Mouse (Mus musculus) gastrocnemius, adult 2 months (tissue): ENCODE data around the gene Pla2g16. TPM values are rescaled to one million over a fixed set of nuclear protein-coding genes. Genes with fewer than 3 reads are reported as not detected.

Source experiments
- DNase-seq: peaks from one replicate; pipeline ENCODE4 v3.0.0; 2022
- H3K27ac ChIP-seq: fragments of 200-600 bp; 2 replicates; pipeline ENCODE4 v1.8.1; 2022; ENCODE audit warnings: mild to moderate bottlenecking
- H3K4me3 ChIP-seq: fragments of 200-600 bp; 2 replicates; pipeline ENCODE4 v1.8.1; 2022; ENCODE audit warnings: mild to moderate bottlenecking, moderate library complexity
- CTCF ChIP-seq: fragments of 200-600 bp; IDR thresholded peaks from 2 replicates; pipeline ENCODE4 v1.8.1; 2022; ENCODE audit warnings: antibody characterized with exemption, mild to moderate bottlenecking, moderate library complexity
- intact Hi-C: fragments of 180-260 bp; cut with DNase I; formaldehyde crosslinking; loops from one replicate; pipeline ENCODE4 v1.15.1; 2025
- total RNA-seq, 2 experiments: library from RNA; stranded (reverse); gene quantifications; 2 replicates each; pipeline ENCODE4 v1.2.3; 2021

Gene Pla2g16
- total RNA-seq, 2 experiments from 2014 or later, result 94.3 to 127 TPM

DNA sequence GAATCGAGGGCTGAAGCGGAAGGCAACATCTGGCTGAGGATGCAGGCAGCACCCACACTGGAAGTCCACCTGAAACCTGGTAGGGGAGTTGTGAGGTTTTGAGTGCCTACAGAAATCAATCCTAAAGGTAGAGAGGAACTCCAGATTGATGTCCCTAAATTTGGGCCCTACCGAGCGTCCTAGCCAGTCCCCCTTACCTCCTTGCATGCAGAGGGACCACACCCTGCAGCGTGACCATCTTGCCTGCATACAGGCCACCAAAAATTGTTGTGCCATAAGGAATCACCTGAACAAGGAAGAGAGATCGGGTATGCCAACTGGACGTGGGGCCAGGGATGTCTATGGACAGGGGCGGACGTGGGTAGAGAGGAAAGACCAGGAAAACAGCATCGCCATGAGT lies 46.8 kb downstream of the Pla2g16 start:
- no peak for TF ChIP-seq CTCF
- H3K4me3 ChIP-seq, result no peak overlapping the region
- H3K27ac ChIP-seq, result no peak overlapping the region
- intact Hi-C loops, result no loop called here
- no peak for DNase-seq

DNA sequence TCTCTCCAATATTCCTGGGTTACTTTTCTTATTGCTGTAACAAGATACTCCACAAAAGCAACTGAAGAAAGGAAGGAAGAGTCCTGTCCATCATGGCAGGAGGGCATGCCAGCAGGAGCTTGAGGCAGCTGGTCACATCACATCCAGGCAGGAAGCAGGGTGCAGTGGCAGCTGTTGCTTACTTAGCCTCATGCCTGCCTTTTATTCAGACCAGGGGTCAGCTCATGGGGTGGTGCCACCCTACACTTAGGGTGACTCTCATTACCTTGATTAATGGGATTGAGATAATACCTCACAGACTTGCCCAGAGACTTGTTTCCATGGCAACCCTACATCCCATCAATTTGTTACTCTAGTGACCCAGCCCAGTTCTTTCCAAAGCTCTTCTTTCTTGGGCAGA lies 47.8 kb downstream of the Pla2g16 start:
- intact Hi-C loops, result no loop called here
- no peak for DNase-seq
- TF ChIP-seq CTCF, result no peak
- Histone ChIP-seq H3K4me3 (no peak overlapping the region), H3K27ac (no peak overlapping the region)

DNA sequence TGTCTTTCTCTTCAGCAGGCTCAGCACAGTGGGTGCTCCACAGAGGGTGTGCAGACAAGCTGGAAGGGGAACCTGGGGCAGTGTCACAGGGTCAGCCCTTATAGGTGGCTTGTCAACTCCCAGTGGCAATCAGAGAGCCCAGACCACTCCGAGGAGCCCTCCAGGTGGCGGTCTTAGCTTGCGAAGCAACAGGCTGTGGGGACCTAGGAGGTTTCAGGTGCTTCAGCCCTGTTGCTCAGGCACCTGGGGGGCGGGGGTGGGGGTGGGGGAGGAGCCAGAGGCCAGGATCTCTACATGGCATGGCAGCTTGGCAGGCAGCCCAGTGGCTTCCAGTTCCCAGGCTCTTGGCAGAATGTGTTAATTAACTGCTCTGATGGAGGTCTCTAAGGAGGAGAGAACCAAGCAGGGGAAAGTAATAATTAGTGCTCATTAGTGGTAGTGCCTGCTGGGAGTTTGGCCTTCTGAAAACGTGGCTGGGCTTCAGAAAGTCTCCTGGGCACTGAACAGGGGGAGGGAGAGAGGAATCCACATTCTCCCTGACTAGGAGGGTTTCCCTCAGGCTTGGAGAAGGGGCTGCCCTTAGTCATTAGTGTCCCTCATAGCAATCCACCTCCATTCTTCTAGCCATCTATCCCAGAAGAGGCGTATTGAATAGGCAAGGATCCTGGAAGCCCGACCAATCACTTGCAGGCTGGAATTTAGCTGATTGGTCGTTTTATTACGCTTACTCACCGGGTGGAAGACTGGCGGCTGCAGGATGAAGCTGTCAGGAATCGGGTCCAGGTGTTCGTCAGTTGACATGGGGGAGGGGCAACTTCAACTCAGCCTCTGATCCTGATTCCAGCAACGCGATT lies 48.9 kb downstream of the Pla2g16 start:
- intact Hi-C loops, result no loop called here
- no peak for DNase-seq
- Histone ChIP-seq H3K27ac (no peak overlapping the region), H3K4me3 (peak overlapping the region; percentile 54)
- no peak for TF ChIP-seq CTCF

DNA sequence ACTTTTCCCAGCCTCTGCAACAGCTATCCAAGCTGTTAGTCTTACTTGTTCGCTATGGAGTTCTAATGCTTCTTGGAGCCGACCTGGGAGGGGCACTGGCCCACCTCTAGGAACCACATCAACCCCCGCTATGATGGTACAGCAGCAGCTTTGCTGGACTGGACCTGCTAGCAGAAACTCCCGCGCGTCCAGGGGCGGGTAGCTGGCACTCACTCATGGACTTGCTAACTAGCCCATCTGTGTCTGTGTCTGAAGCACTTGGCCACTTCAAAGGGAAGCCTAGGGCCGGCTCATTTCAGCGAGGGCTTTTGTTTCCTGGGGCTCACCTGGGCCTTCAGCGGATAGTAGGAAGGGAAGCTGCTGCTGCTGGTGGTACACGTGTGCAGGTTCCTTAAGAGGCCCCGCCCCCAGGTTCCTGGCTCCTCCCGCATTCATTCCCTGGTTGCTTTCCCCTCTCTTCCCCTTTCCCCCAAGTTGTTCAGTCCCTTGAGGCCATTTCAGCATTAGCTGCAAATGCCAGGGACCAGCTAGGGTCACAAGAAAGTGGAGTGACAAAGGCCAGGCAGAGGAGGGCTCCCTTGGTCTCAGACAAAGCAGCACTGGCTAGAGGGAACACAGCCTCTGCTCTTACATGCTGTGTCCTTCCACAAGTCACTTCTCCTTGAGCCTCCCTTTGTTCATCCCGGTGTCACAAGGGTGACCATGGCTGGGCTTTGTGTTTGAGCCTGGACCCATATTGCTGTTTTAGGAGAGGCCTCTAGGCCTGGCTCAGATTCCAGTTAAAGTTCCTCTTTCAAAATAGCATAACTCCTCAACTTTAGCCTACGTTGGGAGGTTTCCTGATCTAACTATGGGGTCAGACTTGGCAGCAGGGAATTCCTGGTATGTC lies 49.8 kb downstream of the Pla2g16 start, which contains the start of gene Lgals12:
Lgals12 (minus strand) TSS at position 393 of the 889 bp plus-strand sequence.
- intact Hi-C loops, result no loop called here
- peak within 1 kb of the TSS; percentile 54 for H3K4me3 ChIP-seq
- DNase-seq, result no peak
- no peak for TF ChIP-seq CTCF
- H3K27ac ChIP-seq, result no peak within 1 kb of the TSS

DNA sequence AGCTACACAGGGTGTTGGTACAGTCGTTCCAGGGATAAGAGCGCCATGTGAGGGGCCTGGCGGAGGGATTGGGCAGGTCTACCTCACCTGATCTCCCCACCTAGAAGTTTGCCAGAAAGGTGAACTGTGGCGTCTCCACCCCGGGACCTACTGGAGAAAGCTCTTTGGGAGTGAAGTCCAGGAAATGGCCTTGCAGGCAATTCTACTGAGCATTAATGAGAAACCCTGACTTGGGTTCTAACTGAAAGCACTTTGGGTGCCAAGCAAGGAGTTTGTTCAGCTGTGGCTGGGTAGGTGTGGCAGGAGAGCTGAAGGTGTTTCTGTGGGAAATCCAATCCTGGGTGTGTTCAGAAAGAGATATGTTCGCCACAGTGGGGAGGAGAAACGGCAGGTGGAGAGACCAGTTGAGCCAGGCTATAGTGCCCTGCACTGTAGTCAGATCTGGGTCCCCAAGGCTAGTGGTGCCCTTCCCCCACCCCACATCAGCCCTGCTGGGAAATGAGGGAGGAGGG lies 50.5 kb downstream of the Pla2g16 start:
- TF ChIP-seq CTCF, result no peak
- Histone ChIP-seq H3K27ac (no peak overlapping the region), H3K4me3 (no peak overlapping the region)
- intact Hi-C loops, result no loop called here
- no peak for DNase-seq

DNA sequence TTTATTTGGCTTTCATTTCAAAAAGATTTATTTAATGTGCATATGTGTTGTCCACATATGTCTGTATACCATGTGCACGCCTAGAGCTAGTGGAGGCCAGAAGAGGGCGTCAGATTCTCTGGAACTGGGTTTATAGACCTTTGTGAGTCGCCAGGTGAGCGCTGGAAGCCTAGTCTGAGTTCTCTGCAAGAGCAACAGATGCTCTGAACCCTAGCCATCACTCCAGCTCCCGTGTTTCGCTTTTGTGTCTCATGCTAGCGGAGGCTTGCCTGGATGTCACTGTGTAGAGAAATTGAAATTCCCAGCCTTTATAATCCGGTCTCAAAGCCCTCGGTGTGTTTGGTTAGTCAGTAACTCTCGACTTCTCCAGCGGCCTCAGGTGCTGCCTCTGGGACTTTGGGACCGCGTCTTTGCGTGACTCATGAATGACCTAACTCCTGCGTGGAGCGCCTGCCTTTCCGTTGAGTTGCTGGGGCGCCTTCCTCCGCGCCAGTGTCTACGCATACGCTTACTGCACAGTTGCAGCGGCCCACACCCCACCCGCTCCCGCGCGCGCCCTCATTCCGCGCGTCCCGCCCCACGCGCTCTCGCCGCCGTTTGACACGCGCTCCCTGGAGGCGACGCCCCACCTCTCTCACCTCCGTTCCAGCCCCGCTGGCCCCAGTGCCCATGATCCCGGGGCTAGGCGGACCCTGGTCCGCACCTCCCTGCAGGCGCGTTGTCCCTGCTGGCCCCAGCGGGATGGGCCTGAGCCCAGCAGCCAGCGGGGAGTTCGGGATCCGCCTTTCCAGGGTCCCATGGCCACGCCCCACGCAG lies 54.9 kb downstream of the Pla2g16 start, which contains the start of gene Hrasls5:
Hrasls5 (plus strand) TSS at position 600 of the 816 bp plus-strand sequence.
- peak within 1 kb of the TSS; percentile 66 for H3K4me3 ChIP-seq
- H3K27ac ChIP-seq, result no peak within 1 kb of the TSS
- DNase-seq, result peak; percentile 29
- no peak for TF ChIP-seq CTCF
- intact Hi-C loops, result no loop called here

DNA sequence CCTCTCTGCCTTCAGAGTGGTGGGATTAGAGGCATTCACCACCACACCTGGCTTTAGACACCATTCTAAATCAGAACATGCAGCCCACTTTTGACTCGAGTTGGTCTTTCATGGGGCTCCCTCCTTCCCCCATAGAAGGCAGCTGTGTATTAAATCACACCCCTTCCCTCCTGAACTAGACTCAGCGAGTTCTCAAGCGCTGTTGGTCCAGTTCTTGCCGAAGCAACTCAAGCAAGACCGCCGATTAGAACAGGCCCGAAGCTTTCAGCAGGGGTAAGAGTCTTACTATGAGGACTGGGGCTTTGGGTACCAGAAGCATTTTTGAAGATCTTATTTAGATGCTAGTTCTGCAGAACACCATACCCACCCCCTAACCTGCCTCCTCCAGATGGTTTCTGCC lies 55.9 kb downstream of the Pla2g16 start:
- DNase-seq, result no peak
- no peak for TF ChIP-seq CTCF
- intact Hi-C loops, result no loop called here
- H3K4me3 ChIP-seq, result no peak overlapping the region
- no peak overlapping the region for H3K27ac ChIP-seq

DNA sequence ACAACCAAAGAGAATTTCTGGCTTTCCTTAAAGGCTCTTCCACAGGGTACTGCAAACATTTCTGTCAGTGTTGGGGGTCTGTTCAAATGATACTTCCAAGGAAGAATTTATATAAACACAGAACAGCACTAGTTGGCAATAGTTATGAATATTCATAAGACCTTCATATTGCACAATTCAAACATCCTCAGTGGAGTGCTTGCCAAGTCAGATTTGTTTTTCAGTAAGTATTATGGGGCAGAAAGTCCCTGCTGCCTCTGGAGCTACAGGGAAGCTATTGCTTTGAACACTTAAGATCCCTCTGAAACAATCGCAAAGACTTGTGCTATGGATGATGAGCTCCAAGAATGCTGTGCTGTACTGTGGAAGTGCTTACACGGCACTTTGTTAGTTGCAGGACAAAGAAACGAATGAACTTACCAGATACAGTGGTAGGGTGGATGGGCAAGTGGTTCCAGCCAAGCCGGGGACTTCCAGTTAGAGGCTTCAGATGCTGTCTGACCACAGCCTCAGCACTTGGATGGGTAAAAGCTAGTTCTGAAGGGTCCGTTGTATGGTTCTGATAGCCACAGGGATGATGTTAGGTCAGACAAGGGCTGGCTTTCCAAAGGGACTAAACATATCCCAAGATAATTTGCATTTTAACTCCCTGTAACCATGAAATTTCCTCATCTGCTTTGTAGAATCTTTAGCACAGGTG lies 59.1 kb downstream of the Pla2g16 start:
- no peak overlapping the region for H3K4me3 ChIP-seq
- intact Hi-C loops, result no loop called here
- H3K27ac ChIP-seq, result no peak overlapping the region
- no peak for DNase-seq
- TF ChIP-seq CTCF, result no peak

DNA sequence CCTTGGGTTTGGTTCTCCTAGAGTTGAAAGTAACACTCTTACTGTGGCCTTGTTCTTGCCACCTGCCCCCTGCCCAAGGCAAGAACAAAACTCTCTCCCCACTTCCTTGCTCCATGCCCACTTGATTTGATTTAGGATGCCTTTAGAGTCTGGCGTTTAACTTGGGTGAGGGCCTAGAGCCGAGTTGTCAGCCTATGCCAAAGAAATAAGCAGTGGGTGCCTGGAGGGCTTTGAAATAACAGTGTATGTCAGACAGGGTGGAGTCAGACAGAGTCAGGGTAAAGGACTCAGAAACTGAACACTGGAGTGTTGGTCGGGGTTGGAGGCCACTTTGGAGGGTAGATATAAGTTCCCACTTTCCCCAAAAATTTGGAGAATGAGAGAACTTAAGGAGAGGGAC lies 59.8 kb downstream of the Pla2g16 start:
- intact Hi-C loops, result loop anchor here (1.0 kb wide), 1 partner anchor 88 kb away; no protein-coding TSS in a partner anchor
- no peak for DNase-seq
- H3K4me3 ChIP-seq, result no peak overlapping the region
- H3K27ac ChIP-seq, result no peak overlapping the region
- no peak for TF ChIP-seq CTCF

DNA sequence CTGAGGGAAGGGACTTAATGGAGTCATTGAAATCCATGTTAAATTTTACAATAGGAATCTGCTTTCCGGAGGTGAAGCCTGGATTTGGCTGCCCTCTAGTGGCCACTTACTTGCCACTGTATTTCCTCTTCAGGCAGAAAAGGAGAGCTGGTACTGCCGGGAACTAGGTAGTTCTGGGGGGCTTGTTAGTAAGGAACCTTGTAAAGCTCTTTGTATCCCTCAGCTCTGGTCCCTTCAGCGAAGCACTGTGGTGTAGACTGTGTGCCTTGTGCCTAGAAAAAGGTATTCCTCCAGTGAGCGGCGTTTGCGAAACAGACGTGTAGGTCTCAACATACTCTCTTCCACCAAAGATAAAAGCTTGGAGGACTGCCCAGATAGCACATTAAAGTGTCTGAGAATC lies 60.4 kb downstream of the Pla2g16 start:
- H3K4me3 ChIP-seq, result no peak overlapping the region
- intact Hi-C loops, result loop anchor here (1.0 kb wide), 1 partner anchor 88 kb away; no protein-coding TSS in a partner anchor
- peak; percentile 78 for TF ChIP-seq CTCF
- peak; percentile 64 for DNase-seq
- H3K27ac ChIP-seq, result no peak overlapping the region

DNA sequence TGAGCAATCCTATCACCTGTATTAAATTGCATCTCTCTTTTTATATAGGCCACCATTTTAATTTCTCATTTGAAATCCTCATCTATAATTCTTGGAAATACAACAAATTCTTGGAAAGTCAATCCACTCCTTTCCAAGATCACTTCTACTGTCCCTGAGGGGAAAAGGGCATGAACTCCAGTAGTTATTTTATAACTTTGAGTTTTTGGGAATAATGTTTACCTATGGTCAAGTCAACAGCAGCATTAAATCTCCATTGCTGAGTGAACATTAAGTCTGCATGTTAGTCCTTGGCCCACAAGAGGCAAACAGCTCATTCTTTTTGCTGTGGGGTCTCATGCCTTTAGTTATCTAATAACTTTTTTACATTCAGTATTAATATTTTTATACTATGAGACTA lies 75.8 kb downstream of the Pla2g16 start:
- H3K27ac ChIP-seq, result no peak overlapping the region
- H3K4me3 ChIP-seq, result no peak overlapping the region
- TF ChIP-seq CTCF, result no peak
- DNase-seq, result no peak
- intact Hi-C loops, result no loop called here
